Mouse (Mus musculus) megakaryocyte, embryonic 14.5 days (primary cell): ENCODE results near the gene Sox2. TPM values are rescaled to one million over a fixed set of nuclear protein-coding genes. Genes with fewer than 3 reads are reported as not detected.
A peak's percentile ranks its signal among the peaks of the same experiment; 100 is the strongest.

Experiments used
- H3K27me3 ChIP-seq: replicated peaks from 2 replicates; pipeline ENCODE3; 2012; ENCODE audit warnings: inconsistent platforms
- H3K36me3 ChIP-seq: replicated peaks from 2 replicates; pipeline ENCODE3; 2012; ENCODE audit warnings: low read length, inconsistent platforms, mixed read lengths
- H3K4me1 ChIP-seq: 2 replicates; pipeline ENCODE4 v1.6.1; 2012; ENCODE audit warnings: inconsistent platforms
- H3K4me3 ChIP-seq: replicated peaks from 2 replicates; pipeline ENCODE3; 2012; ENCODE audit warnings: moderate library complexity, mild to moderate bottlenecking, inconsistent platforms
- H3K9me3 ChIP-seq: 2 replicates; pipeline ENCODE4 v1.6.1; 2012; ENCODE audit warnings: inconsistent platforms
- FLI1 ChIP-seq: IDR thresholded peaks from 2 replicates; pipeline ENCODE4 v1.6.1; 2012; ENCODE audit warnings: low read length, inconsistent platforms, mixed read lengths
- GATA1 ChIP-seq: IDR thresholded peaks from 3 replicates; pipeline ENCODE4 v1.6.1; 2012; ENCODE audit warnings: mixed read lengths, low read length, inconsistent platforms, borderline replicate concordance
- polyA plus RNA-seq: library from polyadenylated mRNA; stranded (reverse); fragments of >175 nt; gene quantifications from 2 replicates; pipeline ENCODE4 v1.2.3, GENCODE M21; 2012; ENCODE audit warnings: low replicate concordance; ENCODE audit not compliant: insufficient read depth

Gene Sox2
- polyA plus RNA-seq, 1 experiment = not detected

- Histone ChIP-seq H3K27me3 (peaks cover 76% of the 10 kb centered on the region), H3K4me1 (peaks cover 9% of the 10 kb centered on the region), H3K36me3 (no peaks in the 10 kb centered on the region), H3K9me3 (peaks cover 18% of the 10 kb centered on the region), H3K4me3 (peak overlapping the region; percentile 67)
- no peak for TF ChIP-seq FLI1
- TF ChIP-seq GATA1 = no peak
Observed at GRCm38 (mm10) chr3:34642498-34642941, 7.7 kb upstream of the Sox2 start.

DNA sequence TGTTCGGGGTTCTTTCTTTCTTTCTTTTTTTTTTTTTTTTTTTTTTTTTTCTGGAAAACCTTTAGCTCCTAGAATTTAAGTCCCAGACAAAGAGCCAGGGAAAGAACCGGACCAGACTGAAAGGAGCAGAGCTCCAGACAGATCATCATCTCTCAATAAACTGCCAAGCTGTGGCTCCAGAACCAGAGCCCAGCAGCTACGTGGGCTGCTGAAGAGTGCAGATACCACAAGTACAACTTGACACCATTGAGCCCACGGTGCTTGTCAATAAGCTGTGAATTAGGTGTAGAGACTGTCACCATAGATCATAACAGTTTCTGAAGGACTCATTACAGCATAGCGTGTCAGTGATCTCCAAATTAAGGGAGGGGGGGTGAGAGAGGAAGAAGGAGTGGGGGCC, 7.1 kb upstream of the Sox2 start:
- TF ChIP-seq FLI1 (no peak), GATA1 (no peak)
- H3K4me3 ChIP-seq = no peak overlapping the region
- H3K27me3 ChIP-seq = peaks cover 80% of the 10 kb centered on the region
- H3K9me3 ChIP-seq = peaks cover 18% of the 10 kb centered on the region
- H3K36me3 ChIP-seq = no peaks in the 10 kb centered on the region
- H3K4me1 ChIP-seq = peaks cover 10% of the 10 kb centered on the region

DNA sequence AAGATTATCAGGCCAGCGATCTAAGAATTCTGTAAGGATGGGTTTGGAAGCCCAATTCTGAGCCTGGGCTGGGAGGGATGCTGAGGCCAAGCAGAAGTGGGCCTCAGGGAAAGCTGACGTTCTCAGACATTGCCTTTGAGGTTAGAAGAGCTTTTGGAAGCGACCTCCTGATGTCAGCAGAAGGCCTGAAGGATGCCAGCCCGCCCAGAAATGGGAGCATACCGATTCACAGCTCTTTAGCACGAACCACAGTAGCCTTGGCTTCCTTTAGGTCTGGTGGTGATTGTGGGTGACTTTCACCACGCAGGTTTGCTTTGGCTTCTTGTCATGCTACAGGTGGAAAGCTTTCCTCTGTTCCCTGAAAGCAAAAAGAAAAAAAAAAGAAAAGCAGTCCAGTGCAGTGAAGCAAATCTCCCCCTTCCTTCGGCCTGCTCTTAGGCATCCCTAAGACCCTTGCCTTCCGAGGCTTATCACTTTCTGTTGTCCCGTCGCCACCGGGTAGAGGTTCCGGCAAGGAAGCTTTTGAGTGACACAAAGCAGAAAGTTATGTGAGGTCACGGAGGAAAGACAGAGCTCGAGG, 6.6 kb upstream of the Sox2 start:
- Histone ChIP-seq H3K4me3 (no peak overlapping the region), H3K36me3 (no peaks in the 10 kb centered on the region), H3K9me3 (peaks cover 14% of the 10 kb centered on the region), H3K27me3 (peaks cover 81% of the 10 kb centered on the region), H3K4me1 (peaks cover 14% of the 10 kb centered on the region)
- no peak for TF ChIP-seq GATA1
- TF ChIP-seq FLI1 = no peak

DNA sequence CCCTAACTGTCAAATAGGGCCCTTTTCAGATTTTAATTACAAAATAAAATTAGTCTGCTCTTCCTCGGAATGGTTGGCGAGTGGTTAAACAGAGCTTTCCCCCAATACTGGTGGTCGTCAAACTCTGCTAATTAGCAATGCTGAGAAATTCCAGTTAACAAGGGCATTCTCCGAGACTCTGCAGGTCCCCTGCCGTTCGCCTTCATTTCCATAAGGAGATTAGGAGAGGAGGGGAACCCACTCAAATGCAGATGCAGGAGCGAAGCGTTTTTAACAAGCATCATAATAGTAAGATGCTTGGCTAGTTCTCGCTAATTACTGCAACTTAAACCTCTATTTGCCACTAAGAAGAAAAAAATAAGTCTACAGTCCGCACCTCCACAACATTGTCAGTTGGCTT, 4.0 kb upstream of the Sox2 start:
- H3K27me3 ChIP-seq = peaks cover 85% of the 10 kb centered on the region

DNA sequence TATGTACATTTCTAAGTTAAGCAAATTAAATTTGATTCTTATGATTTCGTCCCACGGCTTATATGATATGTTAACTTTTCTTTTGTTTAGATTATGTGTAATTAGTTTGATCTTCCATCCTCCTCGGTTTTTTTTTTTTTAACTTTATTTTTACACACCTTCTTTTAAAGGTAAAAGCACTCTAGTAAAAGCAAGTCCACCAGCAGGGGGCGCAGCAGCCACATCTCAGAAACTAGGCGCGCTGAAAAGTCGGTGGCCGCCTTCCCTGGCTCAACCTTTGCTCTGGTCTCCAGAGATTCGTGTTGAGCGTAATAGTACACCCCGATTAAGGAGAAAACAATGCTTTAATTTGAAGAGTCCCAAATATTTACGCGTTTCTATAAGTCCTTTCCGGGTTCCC, 2.5 kb upstream of the Sox2 start:
- TF ChIP-seq GATA1 = no peak
- no peak for TF ChIP-seq FLI1
- Histone ChIP-seq H3K27me3 (peaks cover 84% of the 10 kb centered on the region), H3K36me3 (no peaks in the 10 kb centered on the region), H3K9me3 (peaks cover 28% of the 10 kb centered on the region), H3K4me3 (no peak overlapping the region), H3K4me1 (peaks cover 31% of the 10 kb centered on the region)

More for the DNA sequence above, 4.0 kb upstream of the Sox2 start:
- no peak overlapping the region for H3K4me3 ChIP-seq
- peaks cover 32% of the 10 kb centered on the region for H3K9me3 ChIP-seq
- H3K4me1 ChIP-seq = peaks cover 39% of the 10 kb centered on the region
- H3K36me3 ChIP-seq = no peaks in the 10 kb centered on the region
- TF ChIP-seq GATA1 (no peak), FLI1 (no peak)

- TF ChIP-seq FLI1 = no peak
- no peak for TF ChIP-seq GATA1
- peak overlapping the region; percentile 56 for H3K4me3 ChIP-seq
- H3K4me1 ChIP-seq = peaks cover 30% of the 10 kb centered on the region
- H3K9me3 ChIP-seq = peaks cover 29% of the 10 kb centered on the region
- peaks cover 84% of the 10 kb centered on the region for H3K27me3 ChIP-seq
- H3K36me3 ChIP-seq = no peaks in the 10 kb centered on the region
Observed at GRCm38 (mm10) chr3:34648105-34648832, 1.9 kb upstream of the Sox2 start.

GRCm38 (mm10) chr3:34648833-34649719, 1.1 kb upstream of the Sox2 start:
- Histone ChIP-seq H3K4me3 (peak overlapping the region; percentile 80), H3K36me3 (no peaks in the 10 kb centered on the region), H3K27me3 (peaks cover 84% of the 10 kb centered on the region), H3K9me3 (peaks cover 25% of the 10 kb centered on the region), H3K4me1 (peaks cover 30% of the 10 kb centered on the region)
- no peak for TF ChIP-seq FLI1
- no peak for TF ChIP-seq GATA1

GRCm38 (mm10) chr3:34650621-34651361, 586 bp downstream of the Sox2 start:
- peaks cover 25% of the 10 kb centered on the region for H3K9me3 ChIP-seq
- H3K4me3 ChIP-seq = peak overlapping the region; percentile 74
- peaks cover 87% of the 10 kb centered on the region for H3K27me3 ChIP-seq
- no peaks in the 10 kb centered on the region for H3K36me3 ChIP-seq
- peaks cover 30% of the 10 kb centered on the region for H3K4me1 ChIP-seq
- TF ChIP-seq FLI1 (no peak), GATA1 (no peak)

DNA sequence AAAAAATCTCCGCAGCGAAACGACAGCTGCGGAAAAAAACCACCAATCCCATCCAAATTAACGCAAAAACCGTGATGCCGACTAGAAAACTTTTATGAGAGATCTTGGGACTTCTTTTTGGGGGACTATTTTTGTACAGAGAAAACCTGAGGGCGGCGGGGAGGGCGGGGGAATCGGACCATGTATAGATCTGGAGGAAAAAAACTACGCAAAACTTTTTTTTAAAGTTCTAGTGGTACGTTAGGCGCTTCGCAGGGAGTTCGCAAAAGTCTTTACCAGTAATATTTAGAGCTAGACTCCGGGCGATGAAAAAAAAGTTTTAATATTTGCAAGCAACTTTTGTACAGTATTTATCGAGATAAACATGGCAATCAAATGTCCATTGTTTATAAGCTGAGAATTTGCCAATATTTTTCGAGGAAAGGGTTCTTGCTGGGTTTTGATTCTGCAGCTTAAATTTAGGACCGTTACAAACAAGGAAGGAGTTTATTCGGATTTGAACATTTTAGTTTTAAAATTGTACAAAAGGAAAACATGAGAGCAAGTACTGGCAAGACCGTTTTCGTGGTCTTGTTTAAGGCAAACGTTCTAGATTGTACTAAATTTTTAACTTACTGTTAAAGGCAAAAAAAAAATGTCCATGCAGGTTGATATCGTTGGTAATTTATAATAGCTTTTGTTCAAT, 1.4 kb downstream of the Sox2 start:
- TF ChIP-seq GATA1 (no peak), FLI1 (no peak)
- Histone ChIP-seq H3K4me3 (no peak overlapping the region), H3K4me1 (peaks cover 30% of the 10 kb centered on the region), H3K36me3 (no peaks in the 10 kb centered on the region), H3K9me3 (peaks cover 25% of the 10 kb centered on the region), H3K27me3 (peaks cover 89% of the 10 kb centered on the region)
